Mouse (Mus musculus) gastrocnemius, adult 2 months (tissue): Measurements from ENCODE around the gene Il31. TPM values are rescaled to one million over a fixed set of nuclear protein-coding genes. Genes with fewer than 3 reads are reported as not detected.

ENCODE experiments used
- DNase-seq: peaks from one replicate; pipeline ENCODE4 v3.0.0; 2022
- H3K27ac ChIP-seq: fragments of 200-600 bp; 2 replicates; pipeline ENCODE4 v1.8.1; 2022; ENCODE audit warnings: mild to moderate bottlenecking
- H3K4me3 ChIP-seq: fragments of 200-600 bp; 2 replicates; pipeline ENCODE4 v1.8.1; 2022; ENCODE audit warnings: mild to moderate bottlenecking, moderate library complexity
- CTCF ChIP-seq: fragments of 200-600 bp; IDR thresholded peaks from 2 replicates; pipeline ENCODE4 v1.8.1; 2022; ENCODE audit warnings: antibody characterized with exemption, mild to moderate bottlenecking, moderate library complexity
- intact Hi-C: fragments of 180-260 bp; cut with DNase I; formaldehyde crosslinking; loops from one replicate; pipeline ENCODE4 v1.15.1; 2025
- total RNA-seq, 2 experiments: library from RNA; stranded (reverse); gene quantifications; 2 replicates each; pipeline ENCODE4 v1.2.3; 2021

Il31 gene
- total RNA-seq, 2 experiments from 2014 or later = not detected

GRCm38 (mm10) chr5:123510160-123510559 lies 20.9 kb upstream of the Il31 start, which contains the start of gene B3gnt4:
TSS of gene B3gnt4 (plus strand) at chr5:123510460.
- no peak for TF ChIP-seq CTCF
- H3K27ac ChIP-seq = no peak within 1 kb of the TSS
- DNase-seq = no peak
- intact Hi-C loops = no loop called here
- H3K4me3 ChIP-seq = no peak within 1 kb of the TSS

- DNase-seq = no peak
- Histone ChIP-seq H3K27ac (no peak overlapping the region), H3K4me3 (peak overlapping the region; percentile 76)
- intact Hi-C loops = no loop called here
- TF ChIP-seq CTCF = no peak
Measured at GRCm38 (mm10) chr5:123508921-123509320, 19.6 kb upstream of the Il31 start.

GRCm38 (mm10) chr5:123507936-123508723 lies 18.8 kb upstream of the Il31 start:
- DNase-seq = peak; percentile 83
- intact Hi-C loops = no loop called here

GRCm38 (mm10) chr5:123501973-123502372 lies 12.7 kb upstream of the Il31 start:
- Histone ChIP-seq H3K4me3 (no peak overlapping the region), H3K27ac (no peak overlapping the region)
- DNase-seq = no peak
- no peak for TF ChIP-seq CTCF
- intact Hi-C loops = loop anchor here (2.0 kb wide), 1 partner anchor 57 kb away; no protein-coding TSS in a partner anchor

More at GRCm38 (mm10) chr5:123507936-123508723, 18.8 kb upstream of the Il31 start:
- no peak overlapping the region for H3K27ac ChIP-seq
- peak overlapping the region; percentile 76 for H3K4me3 ChIP-seq
- no peak for TF ChIP-seq CTCF

- Histone ChIP-seq H3K27ac (no peak overlapping the region), H3K4me3 (no peak overlapping the region)
- DNase-seq = no peak
- TF ChIP-seq CTCF = peak; percentile 61
- intact Hi-C loops = loop anchor here (5.0 kb wide), 1 partner anchor 122 kb away; no protein-coding TSS in a partner anchor
Measured at GRCm38 (mm10) chr5:123499717-123500116, 10.4 kb upstream of the Il31 start.

GRCm38 (mm10) chr5:123489935-123490334 lies 646 bp upstream of the Il31 start:
- peak overlapping the region; percentile 38; the same call in 1 of the 2 replicates for H3K27ac ChIP-seq

GRCm38 (mm10) chr5:123487659-123488395 lies 1.5 kb downstream of the Il31 start:
- intact Hi-C loops = no loop called here
- no peak for DNase-seq
- no peak for TF ChIP-seq CTCF
- Histone ChIP-seq H3K4me3 (no peak overlapping the region), H3K27ac (no peak overlapping the region)

More at GRCm38 (mm10) chr5:123489935-123490334, 646 bp upstream of the Il31 start:
- intact Hi-C loops = no loop called here
- peak; percentile 56 for DNase-seq
- TF ChIP-seq CTCF = no peak
- no peak overlapping the region for H3K4me3 ChIP-seq

GRCm38 (mm10) chr5:123473817-123474216 lies 15.5 kb downstream of the Il31 start:
- TF ChIP-seq CTCF = no peak
- intact Hi-C loops = no loop called here

GRCm38 (mm10) chr5:123470784-123471400 lies 18.4 kb downstream of the Il31 start:
- Histone ChIP-seq H3K27ac (no peak overlapping the region), H3K4me3 (no peak overlapping the region)
- intact Hi-C loops = no loop called here
- no peak for TF ChIP-seq CTCF
- DNase-seq = no peak

More at GRCm38 (mm10) chr5:123473817-123474216, 15.5 kb downstream of the Il31 start:
- Histone ChIP-seq H3K27ac (no peak overlapping the region), H3K4me3 (no peak overlapping the region)
- DNase-seq = no peak

GRCm38 (mm10) chr5:123464638-123465037 lies 24.7 kb downstream of the Il31 start:
- TF ChIP-seq CTCF = no peak
- no peak overlapping the region for H3K4me3 ChIP-seq
- H3K27ac ChIP-seq = no peak overlapping the region
- DNase-seq = no peak
- intact Hi-C loops = no loop called here

GRCm38 (mm10) chr5:123461420-123461819 lies 27.9 kb downstream of the Il31 start:
- no peak for DNase-seq
- no peak for TF ChIP-seq CTCF
- Histone ChIP-seq H3K27ac (no peak overlapping the region), H3K4me3 (no peak overlapping the region)
- intact Hi-C loops = no loop called here

- intact Hi-C loops = no loop called here
- Histone ChIP-seq H3K4me3 (no peak overlapping the region), H3K27ac (no peak overlapping the region)
- DNase-seq = no peak
- TF ChIP-seq CTCF = no peak
Measured at GRCm38 (mm10) chr5:123451886-123452285, 37.4 kb downstream of the Il31 start.
